Mouse (Mus musculus): ENCODE results near the gene Zfyve9. TPM values are rescaled to one million over a fixed set of nuclear protein-coding genes. Genes with fewer than 3 reads are reported as not detected.
"Not testable (repeated sequence)": the region's sequence is repeated elsewhere in the genome, so short reads cannot be mapped to it uniquely, and the experiment has no call there.

Gene Zfyve9
- polyA plus RNA-seq, 1 experiment, result 0.01 TPM

GRCm38 (mm10) chr4:108730450-108730849, 50.1 kb downstream of the Zfyve9 start:
- Histone ChIP-seq H3K36me3 (replicated peaks; ENCODE audit: low read length) (no peaks in the 10 kb centered on the region), H3K4me3 (replicated peaks) (no peak overlapping the region), H3K27me3 (replicated peaks) (peaks cover 3% of the 10 kb centered on the region), H3K9me3 (peaks cover 6% of the 10 kb centered on the region), H3K4me1 (no peaks in the 10 kb centered on the region)
- TF ChIP-seq FLI1 (IDR thresholded peaks at IDR 0.05; ENCODE audit: low read length) (no peak), GATA1 (IDR thresholded peaks at IDR 0.05; ENCODE audit: borderline replicate concordance, low read length) (no peak)

GRCm38 (mm10) chr4:108724102-108724501, 56.5 kb downstream of the Zfyve9 start:
- H3K4me3 ChIP-seq (replicated peaks), result no peak overlapping the region
- H3K9me3 ChIP-seq, result no peaks in the 10 kb centered on the region
- no peaks in the 10 kb centered on the region for H3K36me3 ChIP-seq (replicated peaks; ENCODE audit: low read length)
- TF ChIP-seq FLI1 (IDR thresholded peaks at IDR 0.05; ENCODE audit: low read length), result no peak
- no peak for TF ChIP-seq GATA1 (IDR thresholded peaks at IDR 0.05; ENCODE audit: borderline replicate concordance, low read length)
- H3K4me1 ChIP-seq, result no peaks in the 10 kb centered on the region
- peaks cover 3% of the 10 kb centered on the region for H3K27me3 ChIP-seq (replicated peaks)

- H3K9me3 ChIP-seq, result no peaks in the 10 kb centered on the region
- TF ChIP-seq FLI1 (IDR thresholded peaks at IDR 0.05; ENCODE audit: low read length) (no peak), GATA1 (IDR thresholded peaks at IDR 0.05; ENCODE audit: borderline replicate concordance, low read length) (no peak)
- H3K4me1 ChIP-seq, result no peaks in the 10 kb centered on the region
Measured at GRCm38 (mm10) chr4:108721245-108721784, 59.3 kb downstream of the Zfyve9 start.

GRCm38 (mm10) chr4:108719349-108719748, 61.2 kb downstream of the Zfyve9 start, which contains the start of gene 3110021N24Rik:
Gene 3110021N24Rik (plus strand): TSS chr4:108719649.
- no peaks in the 10 kb centered on the region for H3K27me3 ChIP-seq (replicated peaks)
- no peaks in the 10 kb centered on the region for H3K36me3 ChIP-seq (replicated peaks; ENCODE audit: low read length)
- no peaks in the 10 kb centered on the region for H3K4me1 ChIP-seq
- no peaks in the 10 kb centered on the region for H3K9me3 ChIP-seq
- no peak within 1 kb of the TSS for H3K4me3 ChIP-seq (replicated peaks)
- TF ChIP-seq FLI1 (IDR thresholded peaks at IDR 0.05; ENCODE audit: low read length) (no peak), GATA1 (IDR thresholded peaks at IDR 0.05; ENCODE audit: borderline replicate concordance, low read length) (no peak)

More at GRCm38 (mm10) chr4:108721245-108721784, 59.3 kb downstream of the Zfyve9 start:
- H3K36me3 ChIP-seq (replicated peaks; ENCODE audit: low read length), result no peaks in the 10 kb centered on the region
- H3K27me3 ChIP-seq (replicated peaks), result no peaks in the 10 kb centered on the region
- no peak overlapping the region for H3K4me3 ChIP-seq (replicated peaks)

GRCm38 (mm10) chr4:108708209-108708608, 72.4 kb downstream of the Zfyve9 start:
- Histone ChIP-seq H3K9me3 (no peaks in the 10 kb centered on the region), H3K4me1 (no peaks in the 10 kb centered on the region), H3K4me3 (replicated peaks) (no peak overlapping the region), H3K36me3 (replicated peaks; ENCODE audit: low read length) (no peaks in the 10 kb centered on the region), H3K27me3 (replicated peaks) (peaks cover 3% of the 10 kb centered on the region)
- TF ChIP-seq FLI1 (IDR thresholded peaks at IDR 0.05; ENCODE audit: low read length), result no peak
- no peak for TF ChIP-seq GATA1 (IDR thresholded peaks at IDR 0.05; ENCODE audit: borderline replicate concordance, low read length)

- no peaks in the 10 kb centered on the region for H3K4me1 ChIP-seq
- no peaks in the 10 kb centered on the region for H3K9me3 ChIP-seq
- H3K36me3 ChIP-seq (replicated peaks; ENCODE audit: low read length), result no peaks in the 10 kb centered on the region
- no peak for TF ChIP-seq GATA1 (IDR thresholded peaks at IDR 0.05; ENCODE audit: borderline replicate concordance, low read length)
- TF ChIP-seq FLI1 (IDR thresholded peaks at IDR 0.05; ENCODE audit: low read length), result no peak
- no peaks in the 10 kb centered on the region for H3K27me3 ChIP-seq (replicated peaks)
- no peak overlapping the region for H3K4me3 ChIP-seq (replicated peaks)
Measured at GRCm38 (mm10) chr4:108696934-108697333, 83.7 kb downstream of the Zfyve9 start.

- Histone ChIP-seq H3K27me3 (replicated peaks) (peaks cover 6% of the 10 kb centered on the region), H3K36me3 (replicated peaks; ENCODE audit: low read length) (no peaks in the 10 kb centered on the region), H3K4me3 (replicated peaks) (no peak overlapping the region), H3K9me3 (no peaks in the 10 kb centered on the region), H3K4me1 (no peaks in the 10 kb centered on the region)
- TF ChIP-seq FLI1 (IDR thresholded peaks at IDR 0.05; ENCODE audit: low read length) (no peak), GATA1 (IDR thresholded peaks at IDR 0.05; ENCODE audit: borderline replicate concordance, low read length) (no peak)
Measured at GRCm38 (mm10) chr4:108691469-108691868, 89.1 kb downstream of the Zfyve9 start.

- H3K9me3 ChIP-seq, result no peaks in the 10 kb centered on the region
- TF ChIP-seq FLI1 (IDR thresholded peaks at IDR 0.05; ENCODE audit: low read length), result no peak
- TF ChIP-seq GATA1 (IDR thresholded peaks at IDR 0.05; ENCODE audit: borderline replicate concordance, low read length), result no peak
- H3K36me3 ChIP-seq (replicated peaks; ENCODE audit: low read length), result no peaks in the 10 kb centered on the region
- peaks cover 8% of the 10 kb centered on the region for H3K27me3 ChIP-seq (replicated peaks)
- H3K4me3 ChIP-seq (replicated peaks), result no peak overlapping the region
- no peaks in the 10 kb centered on the region for H3K4me1 ChIP-seq
Measured at GRCm38 (mm10) chr4:108690479-108690878, 90.1 kb downstream of the Zfyve9 start.

- H3K27me3 ChIP-seq (replicated peaks); H3K36me3 ChIP-seq (replicated peaks; ENCODE audit: low read length); H3K4me1 ChIP-seq; H3K4me3 ChIP-seq (replicated peaks); H3K9me3 ChIP-seq: not testable (repeated sequence)
Measured at GRCm38 (mm10) chr4:108687098-108687497, 93.5 kb downstream of the Zfyve9 start.

GRCm38 (mm10) chr4:108686156-108686555, 94.4 kb downstream of the Zfyve9 start:
- H3K4me1 ChIP-seq, result no peaks in the 10 kb centered on the region
- TF ChIP-seq GATA1 (IDR thresholded peaks at IDR 0.05; ENCODE audit: borderline replicate concordance, low read length) (no peak), FLI1 (IDR thresholded peaks at IDR 0.05; ENCODE audit: low read length) (no peak)

GRCm38 (mm10) chr4:108664407-108664806, 116.2 kb downstream of the Zfyve9 start:
- 0 out of 2 replicates have a peak, but pooled peaks cover 3% of the 10 kb centered on the region for H3K9me3 ChIP-seq
- TF ChIP-seq FLI1 (IDR thresholded peaks at IDR 0.05; ENCODE audit: low read length) (no peak), GATA1 (IDR thresholded peaks at IDR 0.05; ENCODE audit: borderline replicate concordance, low read length) (no peak)
- no peaks in the 10 kb centered on the region for H3K27me3 ChIP-seq (replicated peaks)

More at GRCm38 (mm10) chr4:108686156-108686555, 94.4 kb downstream of the Zfyve9 start:
- Histone ChIP-seq H3K36me3 (replicated peaks; ENCODE audit: low read length) (no peaks in the 10 kb centered on the region), H3K4me3 (replicated peaks) (no peak overlapping the region), H3K27me3 (replicated peaks) (peaks cover 8% of the 10 kb centered on the region), H3K9me3 (no peaks in the 10 kb centered on the region)

More at GRCm38 (mm10) chr4:108664407-108664806, 116.2 kb downstream of the Zfyve9 start:
- Histone ChIP-seq H3K4me3 (replicated peaks) (no peak overlapping the region), H3K4me1 (no peaks in the 10 kb centered on the region), H3K36me3 (replicated peaks; ENCODE audit: low read length) (no peaks in the 10 kb centered on the region)
